24 mouse cellular contexts compared by ENCODE assay signal in the genomic region with DNA sequence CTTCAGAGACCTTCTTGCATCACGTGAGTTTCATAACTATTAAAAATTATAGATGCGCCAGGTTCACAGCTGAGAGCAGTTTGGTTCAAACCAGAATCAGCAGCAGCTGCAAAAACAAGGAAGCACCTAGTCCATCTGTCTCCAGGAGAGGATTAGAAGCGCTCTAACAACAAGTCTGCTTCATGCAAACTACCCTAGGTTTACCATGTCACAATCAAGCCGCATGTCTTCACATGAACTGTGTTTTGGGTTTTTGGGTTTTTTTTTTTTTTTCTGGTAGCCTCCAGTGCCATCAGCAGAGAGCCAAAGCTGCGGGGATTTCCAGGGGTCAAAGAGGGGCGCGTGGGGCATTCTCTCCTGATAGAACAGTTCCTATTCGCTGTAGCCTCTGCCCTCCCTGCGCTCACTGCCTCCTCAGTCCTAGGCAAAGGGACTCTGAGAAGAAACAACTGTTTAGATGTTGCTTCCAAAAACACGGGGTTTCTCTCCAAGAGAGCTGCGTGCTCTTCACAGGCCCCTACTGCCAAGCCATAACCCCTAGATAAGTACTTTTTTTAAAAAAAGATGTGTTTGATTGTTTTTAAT.
DNase-seq lines count a peak whose midpoint lies in the region; ATAC-seq and TF ChIP-seq lines count a peak whose summit lies in the region.
"Had no signal": no experiment of that assay in that cellular context is flagged by ENCODE, and none has a peak within 500 bp of the region (broad histone marks: within the 10 kb centered on the region; RNA-seq: fewer than 3 reads in every experiment).

No protein-coding gene starts in this region.

- peak; percentile 83 for ATAC-seq in lung, embryonic 15.5 days (ENCODE audit: borderline replicate concordance, extremely low read depth, low FRiP score, low TSS enrichment)
- no peak for ATAC-seq in stomach, postnatal 0 days (ENCODE audit: low FRiP score, low TSS enrichment)
- ATAC-seq: activated CD4-positive, CD25-positive, alpha-beta regulatory T cell, adult 4 months; CD4-positive, CD25-positive, alpha-beta regulatory T cell, adult 4 months; forebrain, embryonic 14.5 days; intestine, embryonic 15.5 days; midbrain, embryonic 15.5 days had no signal

- TF ChIP-seq EP300 in stomach, postnatal 0 days (optimal IDR thresholded peaks at IDR 0.05): no peak

- no peak overlapping the region for H3K9ac ChIP-seq in lung, embryonic 15.5 days
- no peak overlapping the region for H3K9ac ChIP-seq in stomach, postnatal 0 days (ENCODE audit: low read length)
- H3K9ac ChIP-seq: heart, embryonic 15.5 days; hindbrain, embryonic 15.5 days; intestine, embryonic 15.5 days; liver, embryonic 15.5 days; midbrain, embryonic 15.5 days had no signal

- WGBS in heart, embryonic 10.5 days: 53% methylated on average over 11 of the region's 11 CpGs
- 44% methylated on average over 11 of the region's 11 CpGs for WGBS in lung, embryonic 15.5 days
- WGBS in stomach, postnatal 0 days: 61% methylated on average over 11 of the region's 11 CpGs

- no peaks in the 10 kb centered on the region for H3K27me3 ChIP-seq in heart, embryonic 10.5 days (ENCODE audit: insufficient read depth, poor library complexity, severe bottlenecking)
- no peaks in the 10 kb centered on the region for H3K27me3 ChIP-seq in lung, embryonic 15.5 days
- no peaks in the 10 kb centered on the region for H3K27me3 ChIP-seq in stomach, postnatal 0 days (ENCODE audit: control insufficient read depth, insufficient read depth, low read length)
- H3K27me3 ChIP-seq: heart, embryonic 15.5 days; hindbrain, embryonic 15.5 days; intestine, embryonic 15.5 days; liver, embryonic 15.5 days; midbrain, embryonic 15.5 days had no signal

- H3K4me1 ChIP-seq in heart, embryonic 10.5 days: peaks cover 16% of the 10 kb centered on the region; the same call in 1 of the 2 replicates
- H3K4me1 ChIP-seq in lung, embryonic 15.5 days: peaks cover 9% of the 10 kb centered on the region; the same call in 1 of the 2 replicates
- no peaks in the 10 kb centered on the region for H3K4me1 ChIP-seq in stomach, postnatal 0 days (replicated peaks; ENCODE audit: control insufficient read depth, insufficient read depth)
- H3K4me1 ChIP-seq: hindbrain, embryonic 15.5 days; intestine, embryonic 15.5 days; liver, embryonic 15.5 days; midbrain, embryonic 15.5 days had no signal

- TF ChIP-seq CTCF in brain, embryonic 14.5 days (IDR thresholded peaks at IDR 0.05; ENCODE audit: borderline replicate concordance, extremely low read depth, insufficient read depth, insufficient read length): no peak
- TF ChIP-seq CTCF in stomach, postnatal 0 days (IDR thresholded peaks at IDR 0.05; ENCODE audit: low read depth): no peak

- H3K4me2 ChIP-seq in lung, embryonic 15.5 days: no peak overlapping the region
- no peak overlapping the region for H3K4me2 ChIP-seq in stomach, postnatal 0 days (replicated peaks; ENCODE audit: low read depth)
- H3K4me2 ChIP-seq: heart, embryonic 15.5 days; hindbrain, embryonic 15.5 days; intestine, embryonic 15.5 days; liver, embryonic 15.5 days; midbrain, embryonic 15.5 days had no signal

- H3K4me3 ChIP-seq in heart, embryonic 10.5 days: no peak overlapping the region
- no peak overlapping the region for H3K4me3 ChIP-seq in lung, embryonic 15.5 days
- no peak overlapping the region for H3K4me3 ChIP-seq in stomach, postnatal 0 days (ENCODE audit: low read depth, low read length)
- H3K4me3 ChIP-seq: erythroblast, embryonic 14.5 days; heart, adult 2 months; heart, embryonic 15.5 days; hindbrain, embryonic 15.5 days; intestine, embryonic 15.5 days; liver, embryonic 15.5 days; midbrain, embryonic 15.5 days had no signal

- H3K9me3 ChIP-seq in heart, embryonic 10.5 days: no peaks in the 10 kb centered on the region
- H3K9me3 ChIP-seq in lung, embryonic 15.5 days: no peaks in the 10 kb centered on the region
- no peaks in the 10 kb centered on the region for H3K9me3 ChIP-seq in stomach, postnatal 0 days (ENCODE audit: control insufficient read depth, low read length)
- H3K9me3 ChIP-seq: heart, embryonic 15.5 days; hindbrain, embryonic 15.5 days; intestine, embryonic 15.5 days; liver, embryonic 15.5 days; midbrain, embryonic 15.5 days had no signal

- no peak overlapping the region for H3K27ac ChIP-seq in heart, embryonic 10.5 days
- H3K27ac ChIP-seq in lung, embryonic 15.5 days: peak overlapping the region; percentile 46; the same call in 1 of the 2 replicates
- H3K27ac ChIP-seq in stomach, postnatal 0 days (replicated peaks): no peak overlapping the region
- H3K27ac ChIP-seq: heart, adult 2 months; heart, embryonic 15.5 days; hindbrain, embryonic 15.5 days; intestine, embryonic 15.5 days; liver, embryonic 15.5 days; midbrain, embryonic 15.5 days had no signal

- peak; percentile 70 for DNase-seq in heart, adult 11 months
- DNase-seq in heart, embryonic 10.5 days (ENCODE audit: low spot score): no peak
- no peak for DNase-seq in lung, adult 18-20 months
- peak; percentile 14 for DNase-seq in brain, embryonic 14.5 days (ENCODE audit: low read depth)
- peak; percentile 66 for DNase-seq in fat pad, adult 2 months (ENCODE audit: extremely low read depth, low read depth, low spot score)
- DNase-seq in right cerebral cortex, postnatal 25 days: no peak
- DNase-seq in stomach, postnatal 0 days (ENCODE audit: low spot score): no peak
- DNase-seq: adrenal gland, postnatal 10 days; cerebellum, adult 9-11 months; gastrocnemius, postnatal 10 days; heart, adult 2 months; heart, postnatal 4 days; thymus, postnatal 36 days had no signal

- H3K36me3 ChIP-seq in heart, embryonic 10.5 days: no peaks in the 10 kb centered on the region
- H3K36me3 ChIP-seq in lung, embryonic 15.5 days: no peaks in the 10 kb centered on the region
- H3K36me3 ChIP-seq in stomach, postnatal 0 days (ENCODE audit: control insufficient read depth, insufficient read depth, low read length): no peaks in the 10 kb centered on the region
- H3K36me3 ChIP-seq: G1E; heart, embryonic 15.5 days; hindbrain, embryonic 15.5 days; intestine, embryonic 15.5 days; liver, embryonic 15.5 days; midbrain, embryonic 15.5 days had no signal

- TF ChIP-seq POLR2A in brain, embryonic 14.5 days (IDR thresholded peaks at IDR 0.05; ENCODE audit: borderline replicate concordance, extremely low read depth, insufficient read depth, insufficient read length, poor library complexity, severe bottlenecking): no peak

Comparison
In these comparisons a context has a peak if more than half of its experiments do, and no peak if none do; other contexts are left out.
1. DNase-seq: peak in heart, adult 11 months (single experiment), brain, embryonic 14.5 days (single experiment) and fat pad, adult 2 months (single experiment); none in heart, embryonic 10.5 days (single experiment), lung, adult 18-20 months (0 of 2), right cerebral cortex, postnatal 25 days (single experiment) and stomach, postnatal 0 days (single experiment).